Mouse (Mus musculus) neural tube, embryonic 10.5 days (tissue): ENCODE data around the gene BC037034.
A peak's percentile ranks its signal among the peaks of the same experiment; 100 is the strongest.

Source experiments
- DNase-seq: peaks from one replicate; pipeline ENCODE4 v3.0.0-alpha.2; 2017; ENCODE audit warnings: low spot score; ENCODE audit errors: extremely low spot score

Gene BC037034

DNA sequence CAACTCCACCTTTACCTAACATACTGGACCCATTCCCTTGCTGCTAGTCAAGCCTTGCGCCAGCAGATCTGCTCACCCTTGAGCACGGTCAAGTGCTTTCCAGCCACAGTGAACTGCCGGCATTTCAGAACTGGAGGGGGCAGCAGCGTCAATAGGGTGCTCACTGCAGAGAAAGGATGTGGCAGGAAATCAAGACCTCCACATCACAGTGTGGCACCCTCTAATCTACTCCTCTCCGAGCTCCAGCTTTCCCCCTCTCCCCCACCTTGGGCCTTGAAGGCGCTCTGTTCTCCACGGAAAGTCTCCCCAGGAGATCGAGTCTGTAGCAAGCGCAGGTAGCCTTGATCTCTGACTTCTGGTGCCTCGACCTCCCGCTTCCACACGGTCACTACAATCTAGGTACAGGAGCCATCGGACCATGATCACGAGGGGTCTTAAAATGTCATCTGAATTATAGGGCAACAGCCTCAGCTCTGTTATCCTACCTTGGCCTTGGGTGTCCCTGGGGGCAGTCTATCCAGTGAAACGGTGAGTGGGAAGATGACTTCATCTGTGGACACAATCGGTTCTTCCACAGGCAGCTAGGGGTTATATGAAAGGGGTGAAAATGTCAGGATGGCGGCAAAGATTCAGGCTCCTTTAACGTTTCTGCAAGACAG, 1.1 kb downstream of the BC037034 start:
- no peak for DNase-seq

DNA sequence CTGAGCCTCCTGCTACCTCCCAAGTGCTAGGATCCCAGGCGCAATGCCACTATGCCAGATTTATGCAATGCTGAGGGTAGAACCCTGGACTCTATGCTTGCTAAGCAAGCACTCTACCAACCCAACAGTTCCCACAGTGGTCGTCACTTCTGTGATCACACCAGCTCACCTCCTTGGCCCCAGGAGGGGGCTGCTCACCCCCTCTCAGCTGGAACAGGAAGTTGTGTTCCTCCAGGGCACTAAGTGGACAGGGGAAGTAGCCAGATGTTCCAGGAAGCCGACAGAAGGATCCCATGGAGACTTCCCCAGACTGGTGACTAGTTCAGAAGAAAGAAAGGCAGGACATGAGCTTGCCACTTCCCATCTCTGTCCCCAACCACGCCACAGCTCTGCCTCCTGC, 1.8 kb downstream of the BC037034 start:
- no peak for DNase-seq

DNA sequence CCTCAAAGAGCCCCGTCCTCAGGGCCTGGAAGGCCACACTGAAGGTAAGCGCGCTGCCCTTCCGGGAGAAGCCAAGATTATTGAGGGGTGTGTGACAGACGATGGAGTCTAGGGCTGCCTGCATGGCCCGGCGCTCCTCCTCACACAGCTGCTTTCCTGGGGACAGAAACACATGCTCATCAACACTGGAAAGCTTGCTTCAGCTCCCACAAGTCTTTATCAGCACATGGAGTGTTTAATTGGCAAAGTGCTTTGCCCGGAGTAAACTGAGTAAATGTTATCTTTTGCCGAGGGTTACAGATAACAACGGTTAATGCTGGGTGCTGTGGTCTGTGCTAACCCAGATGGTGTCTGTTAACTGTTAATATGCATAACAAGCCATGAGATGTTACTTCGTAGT, 3.0 kb downstream of the BC037034 start:
- no peak for DNase-seq

DNA sequence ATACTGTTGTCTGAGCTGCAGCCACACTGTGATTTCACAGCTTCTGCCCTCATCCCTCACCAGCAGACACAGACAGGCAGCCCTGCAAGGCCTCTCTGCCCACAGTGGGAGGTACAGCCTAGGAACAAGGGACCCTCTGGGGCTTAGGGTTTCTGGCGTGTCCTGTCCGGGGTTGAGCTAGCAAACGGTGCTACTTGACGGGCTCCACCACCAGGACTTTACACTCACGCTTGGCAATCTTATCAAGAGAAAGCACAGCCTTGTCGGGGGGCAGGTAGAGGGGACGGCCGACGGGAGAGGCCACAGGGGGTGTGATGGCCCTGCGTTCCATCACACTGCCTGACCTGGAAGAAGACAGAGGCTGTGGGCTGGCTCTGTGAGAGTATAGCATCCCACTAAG, 3.8 kb downstream of the BC037034 start:
- no peak for DNase-seq

DNA sequence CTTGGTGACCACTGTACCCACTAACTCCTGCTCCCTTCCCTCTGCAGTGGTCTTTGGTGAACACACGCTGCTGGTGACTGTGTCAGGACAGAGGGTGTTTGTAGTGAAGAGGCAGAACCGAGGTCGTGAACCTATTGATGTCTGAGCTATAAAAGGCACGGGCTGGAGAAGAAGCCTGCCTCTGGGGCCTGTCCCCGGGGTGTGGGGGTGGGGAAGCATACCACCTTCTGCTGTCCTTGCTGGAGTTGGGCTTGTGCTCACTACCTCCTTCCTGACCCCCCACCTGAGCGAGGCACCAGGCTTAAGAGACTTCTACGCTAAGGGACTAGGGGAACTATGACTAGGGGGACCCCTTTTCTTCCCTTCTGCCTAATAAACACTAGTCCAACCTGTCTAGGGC, 4.8 kb downstream of the BC037034 start:
- DNase-seq: no peak

DNA sequence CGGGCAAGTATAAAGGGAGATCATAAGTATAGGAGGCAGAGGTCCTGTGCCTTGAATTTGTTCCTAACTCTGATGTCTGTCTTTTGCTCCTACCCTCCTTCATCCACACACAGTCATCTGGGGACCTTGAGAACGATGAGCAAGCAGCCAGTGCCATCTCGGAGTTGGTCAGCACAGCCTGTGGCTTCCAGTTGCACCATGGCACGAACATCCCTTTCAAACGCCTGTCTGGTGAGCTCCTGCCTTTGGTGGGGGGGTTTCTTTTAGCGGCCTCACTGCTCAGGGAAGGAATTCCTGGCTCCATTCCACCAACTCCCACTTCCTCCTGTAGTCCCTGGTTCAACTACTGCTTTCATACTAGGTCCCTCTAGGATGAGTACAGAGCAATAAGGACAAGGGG, 5.3 kb downstream of the BC037034 start:
- DNase-seq: no peak

DNA sequence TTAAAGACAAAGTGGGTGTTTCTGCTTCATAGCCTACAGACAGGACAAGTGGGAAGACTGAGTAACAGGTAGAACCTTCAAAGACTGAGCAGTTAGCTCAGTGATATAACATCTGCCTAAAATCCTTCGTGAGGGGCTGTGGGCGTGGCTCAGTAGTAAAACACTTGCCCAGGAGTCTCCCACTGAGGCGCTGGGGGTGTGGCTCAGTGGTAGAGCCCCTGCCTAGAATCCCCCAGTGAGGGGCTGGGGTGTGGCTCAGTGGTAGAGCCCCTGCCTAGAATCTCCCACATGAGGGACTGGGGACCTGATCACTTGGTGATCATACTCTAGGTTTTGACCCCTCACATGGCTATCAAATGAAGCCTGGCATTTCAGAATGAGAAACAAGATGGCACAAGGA, 5.8 kb downstream of the BC037034 start:
- no peak for DNase-seq

DNA sequence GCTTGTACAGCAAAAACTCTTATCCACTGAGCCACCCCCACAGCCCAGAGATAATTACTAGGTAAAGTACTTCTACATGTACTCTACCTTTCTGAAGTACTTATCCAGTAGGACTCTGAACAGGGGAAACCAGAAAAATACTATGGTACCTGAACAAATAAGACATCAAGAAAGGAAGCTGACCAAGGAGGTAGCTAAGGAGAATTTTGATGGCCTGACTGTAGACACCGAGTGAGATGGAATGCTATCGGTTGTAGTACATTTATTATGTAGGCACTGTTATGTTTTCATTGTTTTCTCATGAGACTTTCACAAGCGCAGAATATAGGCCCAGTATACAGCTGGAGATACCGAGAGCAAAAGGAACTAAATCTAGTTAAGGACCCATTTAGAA, 6.3 kb downstream of the BC037034 start:
- DNase-seq: no peak

DNA sequence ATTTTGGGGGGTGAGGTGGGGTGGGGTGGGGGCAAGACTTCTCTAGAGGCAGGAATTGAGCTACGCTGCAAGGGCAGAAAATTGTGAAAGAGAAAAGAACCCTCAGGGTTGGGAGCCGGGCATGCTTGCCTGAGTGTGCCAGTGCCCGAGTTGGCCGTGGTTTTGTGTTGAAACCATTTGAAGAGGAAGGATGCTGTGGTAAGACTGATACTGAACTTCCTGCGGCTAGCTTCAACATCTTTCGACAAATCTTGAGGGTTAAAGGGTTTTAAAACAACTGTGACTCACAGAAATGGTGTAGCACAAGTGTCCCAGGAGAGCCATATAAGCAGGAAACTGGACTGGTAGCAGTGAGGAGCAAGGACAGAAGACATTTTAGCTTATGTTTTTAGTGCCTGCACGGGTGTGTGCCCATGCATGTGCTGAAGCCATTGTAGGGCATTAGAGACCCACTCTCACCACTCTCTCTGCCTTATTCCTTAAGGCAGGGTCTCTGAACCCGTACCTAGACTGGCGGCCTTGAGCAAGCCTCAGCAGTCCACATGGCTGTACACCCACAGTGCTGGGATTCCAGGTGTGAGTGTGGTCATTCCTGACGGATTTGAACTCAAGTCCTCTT, 6.8 kb downstream of the BC037034 start:
- DNase-seq: no peak

DNA sequence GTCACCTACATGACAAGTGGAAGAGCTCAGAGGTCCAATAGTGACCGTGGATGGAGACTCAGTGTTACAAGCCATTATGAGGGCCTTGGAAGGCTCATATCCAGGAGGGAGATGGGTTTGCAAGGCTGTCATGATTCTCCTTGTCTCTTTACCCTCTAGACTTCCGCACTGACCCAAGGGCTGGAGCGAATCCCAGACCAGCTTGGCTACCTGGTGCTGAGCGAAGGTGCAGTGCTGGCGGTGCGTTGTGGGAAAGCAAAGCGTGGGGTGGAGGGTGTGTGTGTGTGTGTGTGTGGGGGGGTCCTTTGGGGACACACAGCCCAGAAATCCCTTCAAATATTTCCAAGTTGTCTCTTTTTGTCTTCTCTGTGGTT, 7.8 kb downstream of the BC037034 start:
- no peak for DNase-seq

DNA sequence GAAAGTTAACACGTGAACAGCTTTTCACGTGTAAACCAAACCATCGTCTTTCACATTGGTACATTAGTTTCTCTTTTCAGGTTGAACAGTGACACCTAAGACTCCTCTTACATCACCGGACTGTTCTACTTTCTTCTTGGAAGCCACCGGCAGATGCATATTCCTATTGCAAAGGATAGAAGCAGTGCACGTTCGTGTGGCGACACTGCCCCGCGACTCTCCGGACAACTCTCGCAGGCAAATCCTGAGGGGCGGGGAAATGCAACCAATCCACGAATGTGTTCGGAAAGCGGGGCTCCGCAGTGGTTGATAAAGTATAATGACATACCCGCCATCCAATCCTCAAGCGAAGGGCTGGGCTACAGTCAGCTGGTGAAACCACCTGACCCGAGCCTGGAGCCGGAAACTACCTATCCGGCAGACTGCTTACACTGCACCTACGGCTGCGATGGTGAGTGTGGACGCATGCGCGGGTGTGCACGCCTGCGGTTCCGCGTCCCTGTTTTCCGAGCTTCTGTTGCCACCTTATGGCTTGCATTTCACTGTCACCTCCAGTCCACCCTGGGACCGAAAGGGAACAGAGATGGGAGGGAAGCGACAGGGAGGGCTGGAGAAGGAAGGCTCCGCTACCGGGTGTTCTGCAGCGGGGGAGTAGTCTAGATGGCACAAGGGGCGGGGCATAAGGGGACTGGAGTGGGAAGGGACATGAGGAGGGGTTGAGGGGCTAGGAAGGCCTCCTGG, 8.3 kb downstream of the BC037034 start, which contains the start of gene Lamtor4:
TSS of gene Lamtor4 (plus strand) at position 130 of the 741 bp plus-strand sequence.
- peak; percentile 86 for DNase-seq

DNA sequence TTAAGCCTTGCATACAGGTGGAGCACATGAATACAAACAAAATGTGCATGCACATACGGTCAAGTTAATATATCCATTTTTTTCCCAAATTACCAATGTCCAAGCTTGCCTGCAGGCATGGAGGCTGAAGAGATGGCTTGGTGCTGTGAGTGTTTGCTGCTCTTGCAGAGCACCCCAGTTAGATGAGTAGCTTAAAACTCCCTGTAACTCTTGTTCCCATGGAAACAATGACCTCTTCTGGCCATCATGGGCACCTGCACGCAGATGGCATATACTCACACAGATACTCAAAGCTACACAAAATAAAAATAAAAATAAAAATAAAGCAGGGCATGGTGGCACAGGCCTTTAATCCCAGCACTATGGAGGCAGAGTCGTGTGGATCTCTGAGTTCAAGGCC, 10.8 kb downstream of the BC037034 start:
- no peak for DNase-seq

DNA sequence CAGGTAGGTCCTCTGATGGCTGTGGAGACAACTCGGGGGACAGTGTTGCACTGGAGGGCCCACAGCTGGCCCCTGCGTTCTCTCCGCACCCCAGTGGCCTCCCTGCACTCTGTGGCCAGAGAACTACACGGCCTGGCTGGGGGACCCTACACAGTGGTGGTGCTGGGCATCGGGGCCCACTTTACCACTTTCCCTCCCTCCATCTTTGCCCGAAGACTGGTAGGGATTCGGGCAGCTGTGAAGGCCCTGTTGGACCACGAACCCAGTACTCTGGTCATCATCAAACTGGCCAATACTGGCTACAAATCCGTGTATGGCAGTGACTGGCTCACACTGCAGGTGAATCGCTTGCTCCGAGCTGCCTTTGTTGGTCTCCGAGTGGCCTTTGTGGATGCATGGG, 12.7 kb downstream of the BC037034 start:
- no peak for DNase-seq

DNA sequence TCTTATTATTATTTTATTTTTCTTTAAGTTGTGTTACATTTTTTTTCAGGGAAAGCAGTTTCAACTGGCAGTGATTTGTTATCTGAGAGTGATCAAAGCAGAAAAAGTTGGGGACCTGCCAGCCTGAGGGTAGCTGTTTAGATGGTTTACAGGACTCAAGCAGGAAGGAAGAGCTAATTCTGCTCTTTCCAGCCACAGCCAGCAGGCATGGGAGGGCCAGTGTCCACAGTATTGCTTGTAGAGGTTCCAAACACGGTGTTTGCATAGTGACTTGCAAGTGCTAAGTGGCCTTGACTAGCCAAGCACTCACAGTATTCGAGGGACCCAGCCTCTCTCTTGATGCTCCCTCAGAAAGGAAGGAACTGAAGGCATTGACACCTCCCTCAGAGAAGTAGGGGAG, 22.3 kb downstream of the BC037034 start:
- DNase-seq: no peak

DNA sequence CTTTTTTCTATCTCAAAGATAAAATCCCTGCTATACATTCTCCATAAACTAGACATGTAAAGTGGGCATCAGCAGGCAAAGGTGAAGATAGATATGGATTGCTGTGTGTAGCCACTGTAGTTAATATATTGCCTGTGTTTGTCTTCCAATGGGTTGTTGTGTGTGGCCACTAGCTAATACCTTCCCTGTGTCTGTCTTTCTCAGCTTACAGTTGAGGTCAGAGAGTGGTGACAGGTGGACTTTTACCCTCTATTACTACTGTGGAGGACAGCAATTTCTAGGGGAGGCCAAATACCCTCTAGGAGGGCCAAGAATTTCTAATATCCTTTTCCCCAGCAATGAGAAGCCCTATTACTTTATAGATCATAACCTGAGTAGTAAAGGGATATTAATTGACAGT, 29.6 kb downstream of the BC037034 start:
- no peak for DNase-seq

DNA sequence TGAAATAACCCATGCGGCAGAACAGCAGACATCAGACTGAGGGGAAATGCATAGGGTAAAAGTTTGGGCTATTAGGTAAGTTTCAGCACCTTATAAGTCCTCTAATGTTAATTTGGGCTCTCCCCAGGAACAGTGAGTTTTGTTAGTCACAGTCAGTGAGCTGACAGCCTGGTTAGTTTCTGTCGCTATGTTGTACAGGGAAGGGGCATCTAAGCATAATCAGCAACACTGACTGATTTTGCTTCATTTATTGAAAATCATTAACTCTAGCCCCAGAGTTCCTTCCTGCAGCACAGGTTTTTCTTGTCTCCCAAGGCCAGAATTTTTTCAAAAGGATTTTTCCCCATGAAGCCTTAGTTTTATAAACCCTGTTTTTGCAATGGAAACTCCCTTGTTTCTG, 30.1 kb downstream of the BC037034 start:
- no peak for DNase-seq

DNA sequence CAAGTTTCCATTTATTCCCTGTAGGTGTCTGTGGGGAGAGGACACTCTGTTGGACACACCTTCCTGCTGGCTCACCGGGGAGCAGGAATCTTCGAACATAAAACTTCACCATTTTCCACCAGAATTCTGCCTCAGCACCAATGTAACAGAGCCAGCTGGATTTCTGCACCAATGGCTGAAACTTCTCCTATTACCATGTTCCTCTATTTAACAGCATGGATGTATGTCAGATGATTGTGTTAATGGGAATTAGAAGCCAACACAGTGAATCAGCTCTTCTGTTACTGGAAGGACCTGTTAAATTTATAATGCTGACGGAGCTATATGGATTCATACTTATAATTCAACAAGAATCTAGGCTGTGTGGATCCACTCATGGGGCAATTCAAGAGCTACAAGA, 34.3 kb downstream of the BC037034 start:
- DNase-seq: no peak

DNA sequence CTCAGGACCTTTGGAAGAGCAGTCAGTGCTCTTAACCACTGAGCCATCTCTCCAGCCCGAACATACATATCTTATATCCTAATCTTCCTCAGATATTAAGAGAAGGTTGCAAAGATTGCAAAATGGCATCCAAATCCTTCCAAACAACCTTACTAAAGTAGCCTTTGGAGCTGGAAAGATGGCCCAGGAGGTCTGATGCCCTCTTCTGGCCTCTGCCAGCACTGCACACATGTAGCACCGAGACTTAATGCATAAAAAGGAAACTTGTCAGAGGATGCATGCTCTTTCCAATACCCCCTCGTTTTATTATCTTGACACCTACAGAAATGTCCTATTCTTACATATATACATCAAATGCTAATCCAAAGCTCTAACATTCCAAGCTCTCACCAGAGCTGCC, 35.8 kb downstream of the BC037034 start:
- DNase-seq: no peak

DNA sequence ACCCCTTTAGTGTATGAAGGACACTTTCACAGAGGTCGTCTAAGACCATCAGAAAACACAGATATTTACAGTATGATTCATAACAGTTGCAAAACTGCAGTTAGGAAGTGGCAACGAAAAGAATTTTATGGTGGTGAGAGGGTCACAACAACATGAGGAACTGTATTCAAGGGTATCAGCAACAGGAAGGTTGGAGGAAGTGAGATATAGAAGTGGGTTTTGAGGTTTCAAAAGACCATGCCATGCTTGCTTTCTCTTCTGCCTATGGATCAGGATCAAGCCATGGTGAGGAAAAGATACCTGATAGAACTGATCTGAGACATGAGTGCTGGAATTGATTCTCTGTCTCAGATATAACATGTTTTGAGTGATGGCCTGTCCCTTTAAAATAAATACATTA, 36.5 kb downstream of the BC037034 start:
- DNase-seq: no peak

DNA sequence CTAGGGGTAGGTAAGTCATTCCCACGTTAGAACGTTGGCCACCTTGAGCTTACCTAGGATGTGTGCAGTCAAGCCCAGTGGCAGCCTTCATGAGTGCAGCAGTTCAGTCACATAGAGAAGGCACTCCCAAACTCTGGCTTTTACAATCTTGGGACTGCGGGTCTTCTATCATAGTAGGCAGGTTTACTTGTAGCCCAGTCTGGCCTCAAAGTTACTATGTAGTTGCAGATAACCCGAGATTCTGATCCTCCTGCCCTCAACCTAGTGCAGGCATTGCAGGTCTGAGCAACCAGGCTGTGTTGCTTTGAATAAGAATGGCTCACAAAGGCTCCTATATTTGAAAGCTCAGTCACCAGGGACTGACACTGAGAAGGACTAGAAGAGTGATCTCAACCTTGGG, 37.3 kb downstream of the BC037034 start:
- no peak for DNase-seq

DNA sequence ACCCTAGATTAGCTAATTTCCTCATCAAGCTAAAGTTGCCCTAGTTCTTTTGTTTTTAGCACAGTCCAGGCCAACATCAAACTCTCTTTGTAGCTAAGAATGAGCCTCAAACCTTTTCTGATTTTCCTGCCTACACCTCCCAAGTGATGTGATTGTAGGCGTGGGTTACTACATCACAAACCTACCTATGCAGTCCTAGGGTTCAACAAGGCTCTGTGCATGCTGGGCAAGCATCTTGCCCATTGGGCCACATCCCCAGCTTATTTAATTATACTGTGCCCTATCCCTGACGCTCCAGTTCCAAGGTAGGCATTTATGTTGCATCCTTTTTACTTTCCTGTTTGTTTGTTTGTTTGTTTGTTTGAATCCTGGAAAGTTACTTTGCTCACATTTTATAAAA, 38.1 kb downstream of the BC037034 start, which contains the start of gene Nxpe5:
TSS of gene Nxpe5 (plus strand) at position 199 of the 400 bp plus-strand sequence.
- DNase-seq: no peak

DNA sequence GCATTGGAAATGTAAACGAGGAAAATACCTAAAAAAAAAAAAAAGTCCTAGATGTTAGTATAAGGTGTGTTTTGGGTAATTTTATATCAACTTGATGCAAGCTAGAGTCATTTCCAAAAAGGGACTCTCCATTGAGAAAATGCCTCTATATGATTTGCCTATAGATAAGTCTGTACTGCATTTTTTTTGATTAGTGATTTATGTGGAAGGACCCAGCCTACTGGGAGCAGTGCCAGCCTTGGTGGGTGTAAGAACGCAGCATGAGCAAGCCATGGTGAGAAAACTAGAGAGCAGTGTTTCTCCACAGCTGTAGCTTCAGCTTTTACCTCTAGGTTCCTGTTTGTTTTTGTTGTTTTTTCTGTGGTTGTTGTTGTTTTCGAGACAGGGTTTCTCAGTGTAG, 40.5 kb downstream of the BC037034 start:
- DNase-seq: no peak

DNA sequence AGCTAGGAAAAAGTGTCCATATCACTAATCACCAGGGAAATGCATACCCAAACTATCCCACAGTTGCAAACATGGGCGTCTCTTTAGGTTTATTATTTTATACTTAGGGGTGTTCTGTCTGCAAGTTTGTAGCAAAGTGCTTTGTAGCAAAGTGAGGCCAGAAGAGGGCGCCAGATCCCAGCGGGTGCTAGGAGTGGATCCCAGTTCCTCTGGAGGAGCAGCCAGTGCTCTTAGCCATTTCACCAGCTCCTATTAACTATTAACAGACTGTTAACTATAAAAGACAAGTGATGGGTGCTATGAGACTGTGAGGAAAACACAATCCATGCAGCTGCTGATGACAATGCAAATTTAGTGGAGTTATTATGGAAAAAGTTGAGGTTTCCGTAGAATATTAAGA, 41.7 kb downstream of the BC037034 start:
- peak; percentile 68 for DNase-seq
